Mouse (Mus musculus) MEL (cell line): ENCODE measurements around the gene Fam98c. TPM values are rescaled to one million over a fixed set of nuclear protein-coding genes. Genes with fewer than 3 reads are reported as not detected.

Experiments
- DNase-seq: peaks from one replicate; pipeline ENCODE4 v3.0.0; 2011; ENCODE audit warnings: low read depth, low spot score
- H3K27ac ChIP-seq: 2 replicates; pipeline ENCODE4 v1.5.1; 2012; ENCODE audit warnings: low read depth, mild to moderate bottlenecking, control low read depth, low read length, moderate library complexity; ENCODE audit not compliant: control insufficient read depth
- H3K27me3 ChIP-seq, 2 experiments: fragments of 150-350 bp in 1 of 2; sonication (generic) in 1 of 2; 2 replicates each; pipeline ENCODE4 v1.6.1; 2012; ENCODE audit warnings: low read length in 2 of 2, mild to moderate bottlenecking in 2 of 2, improper control_type of control experiment in 1 of 2, moderate library complexity in 1 of 2; ENCODE audit not compliant: insufficient read depth in 2 of 2, control insufficient read depth in 1 of 2
- H3K36me3 ChIP-seq, 2 experiments: 2 replicates each; pipeline ENCODE4 v1.6.1; 2012 to 2014; ENCODE audit warnings: low read length in 2 of 2, improper control_type of control experiment in 1 of 2, inconsistent platforms in 1 of 2, mild to moderate bottlenecking in 1 of 2; ENCODE audit not compliant: insufficient read depth in 2 of 2, control insufficient read depth in 1 of 2
- H3K4me1 ChIP-seq, 2 experiments: fragments of 150-350 bp in 1 of 2; sonication (generic) in 1 of 2; 2 replicates each; pipeline ENCODE4 v1.6.1; 2012; ENCODE audit warnings: low read length in 2 of 2, improper control_type of control experiment in 1 of 2, mild to moderate bottlenecking in 1 of 2; ENCODE audit not compliant: insufficient read depth in 2 of 2, control insufficient read depth in 1 of 2
- H3K4me3 ChIP-seq, 2 experiments: fragments of 150-350 bp in 1 of 2; sonication (generic) in 1 of 2; 2 replicates each; pipeline ENCODE4 v1.5.1; 2012; ENCODE audit warnings: low read depth in 2 of 2, low read length in 2 of 2, mild to moderate bottlenecking in 2 of 2, moderate library complexity in 2 of 2, control low read depth in 1 of 2, improper control_type of control experiment in 1 of 2; ENCODE audit not compliant: control insufficient read depth in 1 of 2, insufficient read depth in 1 of 2
- H3K79me2 ChIP-seq: 2 replicates; pipeline ENCODE4 v1.6.1; 2012; ENCODE audit warnings: mild to moderate bottlenecking, low read length, moderate library complexity; ENCODE audit not compliant: control insufficient read depth, poor library complexity, insufficient read depth
- H3K9ac ChIP-seq: 2 replicates; pipeline ENCODE4 v1.6.1; 2012; ENCODE audit warnings: low read depth, mild to moderate bottlenecking, control low read depth, low read length, moderate library complexity; ENCODE audit not compliant: control insufficient read depth, poor library complexity, severe bottlenecking
- H3K9me3 ChIP-seq: fragments of 150-350 bp; sonication (generic); replicated peaks from 2 replicates; pipeline ENCODE4 v1.6.1; 2012; ENCODE audit warnings: mild to moderate bottlenecking, low read length, improper control_type of control experiment, moderate library complexity; ENCODE audit not compliant: insufficient read depth
- CHD1 ChIP-seq: IDR thresholded peaks from 2 replicates; pipeline ENCODE4 v1.6.1; 2012; ENCODE audit warnings: low read depth, mild to moderate bottlenecking, inconsistent platforms, low read length, improper control_type of control experiment
- CHD2 ChIP-seq: IDR thresholded peaks from 2 replicates; pipeline ENCODE4 v1.6.1; 2011; ENCODE audit warnings: low read length, improper control_type of control experiment
- GATA1 ChIP-seq: IDR thresholded peaks from 2 replicates; pipeline ENCODE4 v1.6.1; 2011; ENCODE audit warnings: low read depth, low read length, improper control_type of control experiment
- HCFC1 ChIP-seq: IDR thresholded peaks from 2 replicates; pipeline ENCODE4 v1.6.1; 2012; ENCODE audit warnings: low read depth, mild to moderate bottlenecking, inconsistent platforms, low read length, improper control_type of control experiment, moderate library complexity
- KAT2A ChIP-seq: conservative IDR thresholded peaks from 2 replicates; pipeline ENCODE4 v1.6.1; 2012; ENCODE audit warnings: low read depth, low read length, improper control_type of control experiment, inconsistent platforms
- MYC ChIP-seq: IDR thresholded peaks from 2 replicates; pipeline ENCODE4 v1.6.1; 2011; ENCODE audit warnings: low read depth, mild to moderate bottlenecking, low read length, improper control_type of control experiment, moderate library complexity
- NELFE ChIP-seq: IDR thresholded peaks from 2 replicates; pipeline ENCODE4 v1.6.1; 2011; ENCODE audit warnings: low read depth, low read length, improper control_type of control experiment
- NRF1 ChIP-seq: IDR thresholded peaks from 2 replicates; pipeline ENCODE4 v1.6.1; 2014; ENCODE audit warnings: low read depth, mild to moderate bottlenecking, inconsistent platforms, low read length, improper control_type of control experiment, moderate library complexity; ENCODE audit not compliant: poor library complexity, insufficient read depth, severe bottlenecking
- RCOR1 ChIP-seq: IDR thresholded peaks from 2 replicates; pipeline ENCODE4 v1.6.1; 2012; ENCODE audit warnings: low read depth, mild to moderate bottlenecking, inconsistent platforms, low read length, improper control_type of control experiment
- SMC3 ChIP-seq: IDR thresholded peaks from 2 replicates; pipeline ENCODE4 v1.6.1; 2011; ENCODE audit warnings: low read depth, low read length, improper control_type of control experiment
- TCF12 ChIP-seq: IDR thresholded peaks from 2 replicates; pipeline ENCODE4 v1.6.1; 2014; ENCODE audit warnings: low read depth, mild to moderate bottlenecking, inconsistent platforms, low read length, improper control_type of control experiment, moderate library complexity
- ZC3H11A ChIP-seq: IDR thresholded peaks from 2 replicates; pipeline ENCODE4 v1.6.1; 2012; ENCODE audit warnings: low read depth, mild to moderate bottlenecking, inconsistent platforms, low read length, improper control_type of control experiment
- ZKSCAN1 ChIP-seq: IDR thresholded peaks from 2 replicates; pipeline ENCODE4 v1.6.1; 2012; ENCODE audit warnings: low read depth, mild to moderate bottlenecking, inconsistent platforms, low read length, improper control_type of control experiment, moderate library complexity
- ZNF384 ChIP-seq: IDR thresholded peaks from 2 replicates; pipeline ENCODE4 v1.6.1; 2012; ENCODE audit warnings: low read depth, mild to moderate bottlenecking, inconsistent platforms, low read length, improper control_type of control experiment
- polyA plus RNA-seq, 2 experiments: library from polyadenylated mRNA; stranded (reverse) in 1 of 2; unstranded in 1 of 2; fragments of >175 nt in 1 of 2; fragments of >200 nt in 1 of 2; gene quantifications; 2 replicates each; pipeline versions ENCODE4 v1.2.1 to v1.2.4; 2012; ENCODE audit warnings: low replicate concordance in 2 of 2, low read depth in 1 of 2; ENCODE audit not compliant: insufficient read length in 2 of 2, insufficient read depth in 1 of 2, missing spikeins in 1 of 2
- total RNA-seq: library from RNA; depleted of rRNA; stranded (reverse); fragments of 300-350 nt; gene quantifications from 2 replicates; pipeline ENCODE4 v1.2.3, GENCODE M21; 2012

Gene Fam98c
- total and polyA plus RNA-seq, 3 experiments: 14.3 to 32.0 TPM; not detected in 1

DNA sequence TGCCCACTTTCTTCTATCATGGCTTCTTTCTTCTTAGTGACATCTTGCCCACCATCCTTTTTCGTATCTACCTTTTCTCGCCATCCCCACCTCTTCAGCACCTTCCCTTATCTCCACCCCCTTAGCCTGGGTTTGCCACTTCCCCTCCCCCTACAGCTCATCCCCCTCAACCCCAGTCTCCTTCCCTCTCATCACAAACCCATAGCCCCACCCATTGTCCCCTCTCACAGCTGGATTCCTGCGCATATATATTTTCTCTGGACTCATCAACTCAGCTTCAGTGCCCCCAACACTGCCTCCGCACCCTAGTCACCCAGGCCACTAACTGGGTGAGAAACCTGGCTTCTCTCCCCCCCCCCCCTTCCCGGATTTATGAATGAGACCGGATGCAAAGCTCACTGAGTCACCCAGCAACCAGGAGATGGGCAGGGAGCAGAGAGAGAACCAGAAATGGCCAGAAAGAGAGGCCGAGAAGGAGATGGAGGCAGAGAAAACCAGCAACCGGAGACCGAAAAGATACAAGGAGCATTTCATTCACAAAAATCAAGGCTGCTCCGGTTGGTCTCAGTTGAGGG lies 12.2 kb upstream of the Fam98c start:
- H3K4me1 ChIP-seq: peaks cover 0 to 11% of the 10 kb centered on the region in 2 experiments; a peak in 2 of 4 replicates
- no peak overlapping the region for H3K4me3 ChIP-seq
- DNase-seq: no peak
- no peaks in the 10 kb centered on the region; a peak in 1 of 4 replicates for H3K36me3 ChIP-seq
- no peaks in the 10 kb centered on the region for H3K9me3 ChIP-seq
- H3K79me2 ChIP-seq: no peaks in the 10 kb centered on the region
- H3K27ac ChIP-seq: no peak overlapping the region
- no peaks in the 10 kb centered on the region for H3K27me3 ChIP-seq
- no peak for TF ChIP-seq CHD2
- TF ChIP-seq MYC: no peak
- no peak for TF ChIP-seq ZKSCAN1
- TF ChIP-seq GATA1: no peak
- no peak for TF ChIP-seq CHD1
- no peak for TF ChIP-seq ZNF384
- TF ChIP-seq KAT2A: no peak
- no peak for TF ChIP-seq NRF1
- no peak for TF ChIP-seq TCF12
- no peak for TF ChIP-seq NELFE
- TF ChIP-seq SMC3: no peak
- no peak for TF ChIP-seq RCOR1
- TF ChIP-seq, all 39 proteins: peak for 0
- no peak overlapping the region for H3K9ac ChIP-seq

GRCm38 (mm10) chr7:29167656-29168055 lies 11.6 kb upstream of the Fam98c start:
- Histone ChIP-seq H3K9ac (no peak overlapping the region), H3K36me3 (no peaks in the 10 kb centered on the region; a peak in 1 of 4 replicates), H3K4me3 (no peak overlapping the region)
- no peak for TF ChIP-seq ZC3H11A
- TF ChIP-seq HCFC1: no peak
- TF ChIP-seq KAT2A: no peak
- TF ChIP-seq, all 39 proteins: peak for 0
- Histone ChIP-seq H3K27ac (no peak overlapping the region), H3K4me1 (peaks cover 0 to 11% of the 10 kb centered on the region in 2 experiments; a peak in 2 of 4 replicates), H3K79me2 (no peaks in the 10 kb centered on the region), H3K9me3 (no peaks in the 10 kb centered on the region), H3K27me3 (no peaks in the 10 kb centered on the region)
- no peak for DNase-seq
